Mouse (Mus musculus) lung, embryonic 16.5 days (tissue): Measurements from ENCODE around the gene Agtrap. TPM values are rescaled to one million over a fixed set of nuclear protein-coding genes. Genes with fewer than 3 reads are reported as not detected.

ENCODE experiments used
- ATAC-seq: fragments of 200-750 bp; cut with Nextera tagmentation; 2 replicates; pipeline ENCODE4 v1.8.0; 2017; ENCODE audit warnings: low read depth, mild to moderate bottlenecking, moderate library complexity
- H3K27ac ChIP-seq: fragments of 300-500 bp; sonication (generic); 2 replicates; pipeline ENCODE4 v1.5.1; 2014; ENCODE audit warnings: mild to moderate bottlenecking, control low read depth, low read length
- H3K27me3 ChIP-seq: fragments of 300-500 bp; sonication (generic); 2 replicates; pipeline ENCODE4 v1.6.1; 2014; ENCODE audit warnings: low read depth, low read length, mixed read lengths; ENCODE audit not compliant: control insufficient read depth, insufficient read depth
- H3K36me3 ChIP-seq: fragments of 300-500 bp; sonication (generic); 2 replicates; pipeline ENCODE4 v1.6.1; 2014; ENCODE audit warnings: low read length; ENCODE audit not compliant: control insufficient read depth, insufficient read depth
- H3K4me1 ChIP-seq: fragments of 300-500 bp; sonication (generic); replicated peaks from 2 replicates; pipeline ENCODE4 v1.6.1; 2014; ENCODE audit warnings: low read length, mixed read lengths; ENCODE audit not compliant: control insufficient read depth, insufficient read depth
- H3K4me2 ChIP-seq: fragments of 300-500 bp; sonication (generic); 2 replicates; pipeline ENCODE4 v1.6.1; 2014; ENCODE audit warnings: low read depth, low read length, control low read depth
- H3K4me3 ChIP-seq: fragments of 300-500 bp; sonication (generic); 2 replicates; pipeline ENCODE4 v1.5.1; 2014; ENCODE audit warnings: mild to moderate bottlenecking, low read length, control low read depth
- H3K9ac ChIP-seq: fragments of 300-500 bp; sonication (generic); 2 replicates; pipeline ENCODE4 v1.6.1; 2014; ENCODE audit warnings: low read length, control low read depth
- H3K9me3 ChIP-seq: fragments of 300-500 bp; sonication (generic); 2 replicates; pipeline ENCODE4 v1.6.1; 2016; ENCODE audit warnings: low read length; ENCODE audit not compliant: control insufficient read depth
- WGBS: fragments of 180-500 bp; shearing (Covaris S2); extraction: QIAGEN DNeasy Blood & Tissue Kit; methylation state at CpG from one replicate; pipeline ENCODE4 v1.1.7; 2014; 5-methylcytosine and 5-hydroxymethylcytosine counted together
- polyA plus RNA-seq: library from polyadenylated mRNA; unstranded; fragments of >200 nt; fragmentation: Nextera tagmentation; extraction: Ambion mirVana; gene quantifications from 2 replicates; pipeline ENCODE4 v1.2.1, GENCODE M21; 2015

Agtrap gene
- polyA plus RNA-seq, 1 experiment from 2014 or later = 16.3 TPM

GRCm38 (mm10) chr4:148092551-148093271, 4.9 kb upstream of the Agtrap start:
- Histone ChIP-seq H3K4me1 (no peaks in the 10 kb centered on the region; the same call in 1 of the 2 replicates), H3K9ac (no peak overlapping the region), H3K27me3 (no peaks in the 10 kb centered on the region), H3K27ac (no peak overlapping the region), H3K4me2 (no peak overlapping the region), H3K36me3 (no peaks in the 10 kb centered on the region), H3K9me3 (no peaks in the 10 kb centered on the region), H3K4me3 (no peak overlapping the region)
- no peak for ATAC-seq
- WGBS = 81% methylated on average over 11 of the region's 11 CpGs

- ATAC-seq = no peak
- peaks cover 5% of the 10 kb centered on the region; the same call in 1 of the 2 replicates for H3K4me1 ChIP-seq
- no peak overlapping the region for H3K4me3 ChIP-seq
- H3K27me3 ChIP-seq = no peaks in the 10 kb centered on the region
- no peaks in the 10 kb centered on the region for H3K36me3 ChIP-seq
- H3K9ac ChIP-seq = no peak overlapping the region
- H3K9me3 ChIP-seq = no peaks in the 10 kb centered on the region
- no peak overlapping the region for H3K4me2 ChIP-seq
- no peak overlapping the region for H3K27ac ChIP-seq
- WGBS = 88% methylated on average over 1 of the region's 1 CpGs
Observed at GRCm38 (mm10) chr4:148091181-148091580, 3.4 kb upstream of the Agtrap start.

DNA sequence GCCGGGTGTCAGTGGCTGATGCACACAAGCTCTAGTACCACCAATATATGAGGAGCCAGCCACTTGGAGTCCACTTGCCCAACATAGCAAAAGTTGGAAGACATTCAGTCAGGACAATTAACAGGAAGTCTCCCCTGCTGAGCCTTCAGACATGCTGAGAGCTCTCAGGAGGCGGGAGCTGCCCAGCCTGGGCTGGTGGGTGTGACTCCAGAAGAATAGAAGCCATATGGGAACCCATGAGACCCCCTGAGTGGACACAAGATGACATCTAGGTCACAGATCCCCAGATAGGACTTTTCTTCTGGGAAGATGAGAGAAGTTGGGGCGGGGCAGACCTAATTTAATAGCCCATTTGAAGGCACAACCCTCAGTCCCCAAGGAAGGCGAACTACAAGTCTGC, 1.3 kb upstream of the Agtrap start:
- H3K36me3 ChIP-seq = no peaks in the 10 kb centered on the region
- 72% methylated on average over 4 of the region's 4 CpGs for WGBS
- no peak overlapping the region for H3K27ac ChIP-seq
- no peak overlapping the region for H3K4me2 ChIP-seq
- peaks cover 9% of the 10 kb centered on the region for H3K4me1 ChIP-seq
- H3K9me3 ChIP-seq = no peaks in the 10 kb centered on the region
- H3K27me3 ChIP-seq = no peaks in the 10 kb centered on the region
- no peak for ATAC-seq
- H3K4me3 ChIP-seq = no peak overlapping the region
- H3K9ac ChIP-seq = no peak overlapping the region

- peak overlapping the region; percentile 76 for H3K9ac ChIP-seq
Observed at GRCm38 (mm10) chr4:148087091-148087906, 532 bp downstream of the Agtrap start.

GRCm38 (mm10) chr4:148085907-148086305, 1.9 kb downstream of the Agtrap start:
- Histone ChIP-seq H3K27ac (no peak overlapping the region), H3K9me3 (no peaks in the 10 kb centered on the region), H3K4me1 (peaks cover 18% of the 10 kb centered on the region), H3K27me3 (no peaks in the 10 kb centered on the region), H3K4me3 (no peak overlapping the region), H3K4me2 (no peak overlapping the region), H3K9ac (no peak overlapping the region), H3K36me3 (peaks cover under 1% of the 10 kb centered on the region)
- 81% methylated on average over 3 of the region's 3 CpGs for WGBS
- no peak for ATAC-seq

More at GRCm38 (mm10) chr4:148087091-148087906, 532 bp downstream of the Agtrap start:
- H3K27ac ChIP-seq = no peak overlapping the region
- ATAC-seq = peak; percentile 60
- peak overlapping the region; percentile 67 for H3K4me2 ChIP-seq
- H3K36me3 ChIP-seq = no peaks in the 10 kb centered on the region
- 3% methylated on average over 29 of the region's 30 CpGs for WGBS
- no peaks in the 10 kb centered on the region for H3K9me3 ChIP-seq
- H3K4me1 ChIP-seq = peaks cover 18% of the 10 kb centered on the region
- peak overlapping the region; percentile 68 for H3K4me3 ChIP-seq
- no peaks in the 10 kb centered on the region for H3K27me3 ChIP-seq

DNA sequence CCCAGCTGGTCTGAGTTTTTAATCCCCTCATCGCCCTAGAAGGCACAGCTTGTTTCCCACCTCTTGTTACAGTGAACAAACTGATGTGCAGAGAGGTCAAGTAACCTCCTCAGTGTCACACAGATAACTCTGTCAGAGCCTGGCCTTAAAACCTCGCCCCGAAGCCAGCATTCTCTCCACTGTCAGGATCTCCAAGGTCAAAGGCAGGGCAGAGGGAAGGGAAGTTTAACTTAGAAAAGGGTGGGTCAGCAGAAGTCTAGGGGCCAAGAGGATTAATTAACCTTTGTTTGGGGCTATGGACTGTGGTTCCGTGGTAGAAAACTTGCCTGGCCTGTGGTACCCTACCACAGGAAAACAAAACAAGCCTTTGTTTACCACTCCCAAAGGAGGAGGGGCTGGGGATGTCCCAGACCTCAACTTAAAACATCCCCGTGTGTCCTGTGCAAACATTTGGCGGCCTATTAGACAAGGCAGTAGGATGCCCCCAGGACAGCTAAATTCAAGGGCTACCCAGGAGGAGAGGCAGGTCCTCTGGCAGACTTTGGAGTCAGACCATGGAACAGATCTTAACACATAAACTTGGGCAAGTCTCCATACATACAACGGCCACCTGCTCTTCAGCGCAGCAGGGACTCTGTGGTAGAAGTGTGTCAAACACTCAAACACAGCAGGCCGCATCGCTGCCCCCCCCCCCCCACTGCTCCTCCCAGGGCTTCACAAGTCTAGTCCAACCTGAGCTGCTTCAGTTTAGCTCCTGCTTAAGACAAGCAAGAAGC, 2.5 kb downstream of the Agtrap start:
- Histone ChIP-seq H3K27ac (no peak overlapping the region), H3K4me1 (peaks cover 18% of the 10 kb centered on the region), H3K4me2 (no peak overlapping the region), H3K36me3 (peaks cover 2% of the 10 kb centered on the region), H3K9me3 (no peaks in the 10 kb centered on the region), H3K4me3 (no peak overlapping the region), H3K9ac (no peak overlapping the region), H3K27me3 (no peaks in the 10 kb centered on the region)
- ATAC-seq = no peak
- WGBS = 46% methylated on average over 10 of the region's 10 CpGs

GRCm38 (mm10) chr4:148084261-148084714, 3.5 kb downstream of the Agtrap start:
- no peak for ATAC-seq
- no peak overlapping the region for H3K4me3 ChIP-seq
- H3K27me3 ChIP-seq = no peaks in the 10 kb centered on the region
- no peaks in the 10 kb centered on the region for H3K9me3 ChIP-seq
- no peak overlapping the region for H3K9ac ChIP-seq
- WGBS = 16% methylated on average over 8 of the region's 8 CpGs
- H3K4me2 ChIP-seq = no peak overlapping the region
- H3K27ac ChIP-seq = no peak overlapping the region
- H3K4me1 ChIP-seq = peaks cover 18% of the 10 kb centered on the region
- H3K36me3 ChIP-seq = peaks cover 2% of the 10 kb centered on the region

DNA sequence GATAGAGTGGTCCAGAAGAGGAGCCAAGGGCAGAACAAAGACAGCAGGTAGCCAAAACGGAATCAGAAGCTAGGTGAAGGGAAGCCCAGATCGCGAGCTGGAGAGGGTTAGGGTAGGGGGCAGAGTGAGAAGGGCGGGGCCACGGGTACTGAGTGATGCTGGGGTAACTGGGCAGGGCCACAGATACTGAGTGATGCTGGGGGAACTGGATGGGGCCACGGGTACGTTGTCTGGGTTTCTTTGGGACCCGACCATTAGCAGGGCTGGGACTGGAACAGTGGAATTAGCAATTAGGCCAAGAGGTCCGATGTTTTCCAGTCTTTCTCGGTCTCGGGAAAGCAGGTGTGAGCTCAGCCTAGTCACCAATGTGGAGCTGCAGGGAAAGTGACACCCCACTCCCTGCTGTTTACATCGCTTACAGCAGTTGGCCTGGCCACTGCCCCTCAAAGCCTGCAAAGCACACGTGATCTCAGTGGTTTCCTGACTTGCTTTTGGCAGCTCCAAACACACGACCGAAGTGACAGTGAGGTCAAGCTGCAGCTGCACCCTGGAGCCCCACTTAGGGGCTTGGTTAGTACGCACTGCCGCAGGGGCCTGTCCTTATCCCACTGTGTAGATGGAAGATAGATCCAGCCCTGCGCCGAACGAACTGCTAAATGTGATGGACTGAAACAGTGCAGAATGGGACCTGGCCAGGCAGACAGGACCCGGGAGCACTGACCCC, 4.5 kb downstream of the Agtrap start:
- H3K4me2 ChIP-seq = no peak overlapping the region
- H3K4me1 ChIP-seq = peaks cover 18% of the 10 kb centered on the region
- H3K4me3 ChIP-seq = no peak overlapping the region
- 46% methylated on average over 21 of the region's 21 CpGs for WGBS
- H3K27ac ChIP-seq = no peak overlapping the region
- H3K27me3 ChIP-seq = no peaks in the 10 kb centered on the region
- peaks cover 2% of the 10 kb centered on the region for H3K36me3 ChIP-seq
- H3K9me3 ChIP-seq = no peaks in the 10 kb centered on the region
- no peak overlapping the region for H3K9ac ChIP-seq
- no peak for ATAC-seq
